Mouse (Mus musculus) WW6 (cell line): ENCODE results near the gene Wscd1.

Experiments
- DNase-seq: peaks from one replicate; pipeline ENCODE4 v3.0.0-alpha.2; 2013; ENCODE audit warnings: low read depth, low spot score

The Wscd1 gene

GRCm38 (mm10) chr11:71749671-71750070 is at the start of gene Wscd1:
Gene Wscd1, plus strand, starts transcription at chr11:71749920.
- no peak for DNase-seq

GRCm38 (mm10) chr11:71728066-71728465 is 21.7 kb upstream of the Wscd1 start:
- DNase-seq: no peak

GRCm38 (mm10) chr11:71729287-71729686 is 20.4 kb upstream of the Wscd1 start:
- no peak for DNase-seq

- DNase-seq: no peak
Observed at GRCm38 (mm10) chr11:71733771-71734170, 15.9 kb upstream of the Wscd1 start.

- no peak for DNase-seq
Observed at GRCm38 (mm10) chr11:71737106-71737505, 12.6 kb upstream of the Wscd1 start.

GRCm38 (mm10) chr11:71738501-71739045 is 11.1 kb upstream of the Wscd1 start:
- no peak for DNase-seq

- no peak for DNase-seq
Observed at GRCm38 (mm10) chr11:71745875-71746274, 3.8 kb upstream of the Wscd1 start.

GRCm38 (mm10) chr11:71747719-71748118 is 2.0 kb upstream of the Wscd1 start:
- no peak for DNase-seq

GRCm38 (mm10) chr11:71750534-71751173 is 934 bp downstream of the Wscd1 start:
- no peak for DNase-seq

- no peak for DNase-seq
Observed at GRCm38 (mm10) chr11:71751174-71751611, 1.5 kb downstream of the Wscd1 start.

GRCm38 (mm10) chr11:71751689-71752088 is 2.0 kb downstream of the Wscd1 start:
- DNase-seq: no peak

GRCm38 (mm10) chr11:71752626-71753025 is 2.9 kb downstream of the Wscd1 start:
- no peak for DNase-seq

GRCm38 (mm10) chr11:71755115-71755514 is 5.4 kb downstream of the Wscd1 start:
- DNase-seq: no peak

- DNase-seq: no peak
Observed at GRCm38 (mm10) chr11:71756325-71756724, 6.6 kb downstream of the Wscd1 start.

- DNase-seq: no peak
Observed at GRCm38 (mm10) chr11:71758211-71759110, 8.7 kb downstream of the Wscd1 start.

GRCm38 (mm10) chr11:71760991-71761390 is 11.3 kb downstream of the Wscd1 start:
- no peak for DNase-seq

- no peak for DNase-seq
Observed at GRCm38 (mm10) chr11:71763154-71763553, 13.4 kb downstream of the Wscd1 start.

- no peak for DNase-seq
Observed at GRCm38 (mm10) chr11:71763651-71764275, 14.0 kb downstream of the Wscd1 start.

- no peak for DNase-seq
Observed at GRCm38 (mm10) chr11:71764743-71765142, 15.0 kb downstream of the Wscd1 start.

- DNase-seq: no peak
Observed at GRCm38 (mm10) chr11:71765335-71765734, 15.6 kb downstream of the Wscd1 start.

- DNase-seq: no peak
Observed at GRCm38 (mm10) chr11:71766380-71766779, 16.7 kb downstream of the Wscd1 start.

GRCm38 (mm10) chr11:71767726-71768125 is 18.0 kb downstream of the Wscd1 start:
- DNase-seq: no peak
